Mouse (Mus musculus) brain, embryonic 18.5 days (tissue): Measurements from ENCODE around the gene Mrfap1.
A peak's percentile ranks its signal among the peaks of the same experiment; 100 is the strongest.

Experiments
- DNase-seq: peaks from one replicate; pipeline ENCODE4 v3.0.0-alpha.2; 2012; ENCODE audit warnings: low read depth, low spot score

Mrfap1 gene

DNA sequence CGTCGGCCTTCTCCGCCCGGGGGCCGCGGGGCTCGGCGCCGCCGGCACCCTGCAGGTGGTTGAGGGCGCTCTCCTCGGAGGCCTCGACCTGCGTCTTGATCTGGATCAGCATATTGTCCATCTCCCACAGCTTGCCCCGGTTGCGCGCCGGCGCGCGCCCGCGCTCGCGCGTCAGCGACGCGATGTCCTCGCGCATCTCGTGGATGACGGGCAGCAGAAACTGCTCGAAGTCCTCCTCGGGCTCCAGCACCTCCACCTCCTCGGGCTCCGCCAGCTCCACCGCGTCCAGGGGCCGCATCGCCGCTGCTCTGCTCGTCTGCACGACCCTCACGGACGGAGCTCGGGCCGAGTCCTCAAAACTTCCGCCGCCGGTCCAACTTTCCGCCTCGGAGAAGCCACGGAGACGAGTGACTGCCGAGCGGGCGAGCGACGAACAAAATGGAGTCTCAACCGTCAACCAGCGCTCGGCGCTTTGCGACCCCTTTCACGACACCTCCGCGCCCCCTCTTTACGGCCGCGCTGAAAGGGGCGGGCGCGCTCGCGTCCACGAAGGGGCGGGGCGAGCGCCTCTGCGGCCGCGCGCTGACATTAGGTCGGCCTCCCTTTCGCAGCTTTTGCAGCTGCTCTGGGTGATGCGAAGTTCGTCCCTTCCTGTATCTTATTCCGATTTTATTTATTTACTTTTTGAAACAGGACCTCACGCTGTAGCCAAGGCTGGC is at the start of gene Mrfap1:
Gene Mrfap1, minus strand, starts transcription at position 477 of the 719 bp plus-strand sequence.
- peak; percentile 85 for DNase-seq

DNA sequence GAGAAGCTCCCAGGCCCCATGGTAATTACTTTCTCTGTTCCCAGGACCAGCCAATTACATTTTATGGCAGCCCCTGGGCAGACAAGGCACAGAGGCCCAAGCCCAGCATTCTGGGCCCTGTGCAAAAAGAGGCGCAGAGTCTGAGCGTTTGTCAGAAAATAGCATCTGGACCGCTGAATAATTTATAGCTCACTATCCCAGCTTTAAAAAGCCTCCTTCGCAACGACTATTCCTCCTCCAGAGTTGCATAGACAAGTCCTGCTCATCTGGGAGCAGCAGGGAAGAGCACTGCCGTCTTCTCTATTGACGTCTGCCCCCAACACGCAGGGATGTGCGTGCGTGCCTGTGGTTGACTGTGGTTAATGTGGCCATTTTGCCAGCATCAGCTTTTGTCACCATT is 47.9 kb upstream of the Mrfap1 start:
- no peak for DNase-seq

DNA sequence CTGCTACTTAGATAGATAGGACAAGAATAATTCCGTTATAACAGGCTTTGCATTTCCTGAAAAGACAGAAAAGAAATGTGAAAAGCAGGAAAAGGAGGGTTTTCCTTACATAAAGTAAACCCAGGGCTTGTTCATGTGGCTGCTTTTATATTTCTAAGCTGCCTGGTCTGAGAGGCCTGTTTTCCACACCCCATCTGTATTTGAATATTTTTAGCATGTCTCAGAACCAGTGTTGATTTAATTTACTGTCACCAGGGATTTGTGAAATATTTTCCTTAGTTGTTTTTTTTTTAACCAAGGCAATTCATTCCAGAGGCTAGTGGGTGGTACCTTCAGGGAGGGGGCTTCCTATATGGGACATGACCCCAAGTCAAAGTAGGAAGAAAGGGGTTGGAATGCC is 45.1 kb upstream of the Mrfap1 start:
- DNase-seq: no peak

DNA sequence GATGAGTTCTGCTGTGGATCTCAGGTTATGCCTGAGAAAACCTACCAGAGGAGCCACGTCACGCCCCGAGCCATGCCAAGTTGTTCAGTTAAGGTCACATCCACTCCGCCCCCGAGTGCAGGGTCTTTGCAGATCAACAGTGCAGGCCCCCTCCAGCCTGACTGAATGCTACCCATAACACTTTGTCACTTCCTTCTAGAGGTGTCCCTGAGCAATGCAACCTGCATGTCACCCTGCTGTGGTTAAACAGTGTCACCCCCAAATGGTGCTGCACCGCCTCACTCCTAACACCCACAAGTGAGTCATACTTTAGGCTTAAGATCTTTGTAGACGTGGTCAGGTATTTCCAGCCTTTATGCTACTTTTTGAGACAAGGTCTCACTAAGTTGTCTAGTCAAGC is 43.5 kb upstream of the Mrfap1 start:
- no peak for DNase-seq

DNA sequence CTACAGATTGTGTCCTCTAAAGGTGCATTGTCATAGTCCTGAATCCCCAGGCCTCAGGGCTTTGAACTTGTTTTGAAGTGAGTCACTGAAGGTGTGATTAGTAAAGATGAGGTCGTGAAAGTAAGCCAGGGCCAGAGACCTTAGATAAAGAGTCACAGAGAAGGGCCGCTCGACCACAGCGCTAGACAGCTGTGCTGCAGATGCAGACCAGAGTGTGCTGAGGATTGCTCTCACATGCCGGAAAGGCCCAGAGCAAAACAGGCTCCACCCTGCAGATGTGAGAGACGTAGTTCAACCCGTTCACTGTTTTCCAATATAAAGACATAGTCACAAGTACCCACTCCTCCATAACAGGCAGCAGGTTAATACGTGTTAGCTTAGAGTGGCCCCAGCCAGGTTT is 43.0 kb upstream of the Mrfap1 start:
- no peak for DNase-seq

DNA sequence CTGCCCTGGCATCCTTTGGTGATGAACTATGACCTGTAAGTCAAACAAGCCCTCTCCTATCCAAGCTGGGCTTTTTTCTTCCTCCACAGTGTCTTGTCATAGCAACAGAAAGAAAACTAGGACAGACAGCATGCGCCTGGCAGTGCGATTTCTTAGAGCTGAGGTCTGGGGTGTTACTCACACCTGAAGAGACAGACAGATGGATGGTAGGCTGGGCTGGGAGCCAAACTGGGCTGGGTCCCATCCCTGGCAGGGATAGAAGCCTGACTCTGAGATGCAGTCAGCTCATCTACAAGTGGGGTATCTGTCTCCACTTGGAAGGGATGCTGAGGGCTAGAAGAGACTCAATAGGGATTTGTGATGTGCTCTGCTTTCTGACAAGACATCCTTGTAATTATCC is 42.5 kb upstream of the Mrfap1 start:
- DNase-seq: no peak

DNA sequence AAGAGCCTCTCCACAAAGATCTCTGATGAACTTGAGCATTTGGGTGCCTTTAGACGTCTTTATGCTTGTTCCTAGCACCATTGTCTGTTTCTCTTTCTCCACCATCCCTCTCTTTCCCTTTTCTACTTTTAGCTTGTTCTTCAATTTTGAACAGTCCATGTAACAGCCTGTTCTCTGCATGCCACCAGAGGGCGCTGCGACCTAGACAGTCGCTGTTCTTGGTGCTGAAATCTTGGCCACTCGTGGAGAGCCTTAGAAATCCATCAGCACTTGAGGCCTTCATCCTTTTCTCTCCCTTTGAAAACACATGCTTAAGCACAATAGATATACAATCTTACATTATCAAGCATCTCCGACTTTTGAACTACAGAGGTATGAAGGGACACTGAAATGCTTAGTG is 39.4 kb upstream of the Mrfap1 start:
- peak; percentile 46 for DNase-seq

DNA sequence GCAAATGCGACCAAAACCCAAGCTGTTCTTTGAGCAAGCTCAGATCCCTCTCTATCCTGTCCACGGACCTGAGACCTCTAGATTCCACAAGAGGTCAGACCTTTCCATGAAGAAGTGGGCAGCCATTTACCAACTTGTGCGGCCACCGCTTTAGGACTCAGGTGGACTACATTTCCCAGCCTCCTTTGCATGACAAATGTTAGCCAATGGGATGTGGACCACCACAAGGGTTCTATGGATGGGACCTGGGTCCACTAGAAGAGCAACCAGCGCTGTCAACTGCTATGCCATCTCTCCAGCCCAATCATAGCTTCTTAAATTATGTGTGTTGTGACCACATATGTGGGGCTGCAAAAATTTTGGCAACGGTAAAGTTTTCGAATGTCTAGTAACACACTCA is 34.7 kb upstream of the Mrfap1 start:
- no peak for DNase-seq

DNA sequence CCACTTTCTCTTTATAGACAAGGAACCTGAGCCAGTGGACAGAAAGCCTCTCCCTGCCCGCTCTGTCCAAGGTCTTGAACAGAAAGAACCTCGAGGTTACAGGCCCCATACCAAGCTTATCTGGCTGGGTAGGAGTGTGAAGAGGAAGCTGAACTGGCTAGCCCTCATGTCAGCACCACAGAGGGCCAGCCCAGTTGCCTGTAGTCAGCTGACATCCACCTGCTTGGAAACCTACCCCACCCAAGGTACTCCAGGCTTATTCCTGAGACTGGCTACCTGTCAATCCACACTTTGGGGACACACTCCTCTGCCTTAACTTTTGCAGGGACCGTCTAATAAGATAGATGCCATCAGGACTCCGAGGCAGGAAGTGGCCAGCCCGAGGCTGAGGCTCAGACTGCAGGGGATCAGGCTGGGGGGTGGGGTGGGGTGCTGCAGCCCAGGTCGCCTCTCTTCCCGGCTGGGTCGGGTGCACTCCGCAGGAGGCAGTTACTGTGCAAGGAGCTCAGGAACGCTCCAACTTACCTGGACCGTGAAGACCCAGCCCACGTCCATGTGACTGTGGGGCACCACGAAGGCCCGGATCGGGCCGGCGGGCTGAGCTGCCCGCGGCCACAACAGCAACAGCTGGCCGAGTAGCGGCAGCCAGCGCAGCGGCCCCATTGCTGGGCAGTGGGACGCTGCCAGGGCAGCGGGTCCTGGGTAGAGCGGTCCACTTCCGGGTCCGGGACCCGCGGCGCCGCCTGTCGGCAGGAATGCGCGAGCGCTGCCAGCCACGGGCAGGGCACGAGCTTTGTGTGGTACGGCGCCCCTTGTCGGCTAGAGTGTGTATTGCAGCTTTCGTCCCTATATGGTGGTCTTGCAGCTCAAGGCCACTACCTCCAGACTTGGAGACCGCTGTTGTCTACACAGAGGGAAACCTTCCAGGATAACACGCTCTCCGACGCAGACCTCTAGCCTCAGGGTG is 33.6 kb upstream of the Mrfap1 start, which contains the start of gene Man2b2:
Gene Man2b2, minus strand, starts transcription at position 741 of the 967 bp plus-strand sequence.
- no peak for DNase-seq

DNA sequence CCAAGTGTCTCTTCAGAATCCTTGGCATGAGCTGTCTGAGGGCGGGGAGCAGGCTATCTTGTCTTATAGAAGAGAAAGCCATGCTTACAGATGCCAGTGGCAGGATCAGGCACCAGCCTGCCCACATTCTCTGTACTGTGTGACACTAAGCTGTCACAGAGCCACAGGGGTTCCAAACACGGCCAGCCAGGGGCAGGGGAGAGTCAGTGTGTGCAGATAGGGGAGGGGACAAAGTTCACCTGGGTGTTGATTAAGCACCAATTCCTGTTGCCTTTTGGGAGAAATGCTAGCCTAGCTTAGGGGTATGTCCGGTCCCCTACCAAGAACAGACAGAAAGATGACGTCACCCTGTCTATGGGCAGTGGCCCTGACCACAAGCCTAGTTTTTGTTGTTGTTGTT is 32.5 kb upstream of the Mrfap1 start:
- DNase-seq: no peak

DNA sequence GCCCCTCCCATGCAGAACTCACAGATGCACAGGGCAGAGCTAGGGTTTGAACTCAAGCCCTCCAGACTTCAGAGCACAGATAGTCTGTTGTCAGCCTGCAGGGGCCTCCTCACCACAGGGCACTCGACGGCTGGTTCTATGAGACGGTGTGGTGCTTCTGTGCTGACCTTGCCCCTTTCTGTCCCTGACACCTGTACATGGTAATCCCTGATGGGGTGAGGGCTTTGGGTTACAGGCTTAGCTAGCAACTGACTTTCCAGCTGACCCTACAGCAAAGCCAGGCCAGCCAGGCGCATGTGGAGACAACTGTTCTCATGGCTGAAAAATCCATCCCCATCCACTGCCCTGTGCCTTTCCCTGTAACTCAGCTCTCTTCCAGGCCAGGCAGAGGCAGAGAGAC is 26.3 kb upstream of the Mrfap1 start:
- DNase-seq: no peak

DNA sequence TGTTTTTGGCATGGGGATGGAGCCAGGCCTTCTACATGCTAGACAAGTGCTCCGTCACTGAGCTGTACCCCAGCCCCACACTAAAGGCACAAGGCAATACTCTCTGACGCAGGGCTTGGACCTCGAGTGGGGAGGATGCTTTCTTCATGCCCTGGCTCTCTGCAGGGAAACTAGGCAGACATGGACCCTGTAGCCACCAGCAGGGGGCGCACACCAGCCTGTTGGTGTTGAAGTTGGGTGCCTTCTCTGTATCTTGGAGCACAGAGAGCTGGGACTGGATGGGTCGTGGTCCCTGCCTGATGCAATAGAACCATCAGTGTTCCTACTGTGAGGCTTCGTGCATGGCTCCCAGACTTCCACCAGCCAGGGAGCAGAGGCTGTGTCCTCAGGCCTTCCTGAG is 23.6 kb upstream of the Mrfap1 start:
- no peak for DNase-seq

DNA sequence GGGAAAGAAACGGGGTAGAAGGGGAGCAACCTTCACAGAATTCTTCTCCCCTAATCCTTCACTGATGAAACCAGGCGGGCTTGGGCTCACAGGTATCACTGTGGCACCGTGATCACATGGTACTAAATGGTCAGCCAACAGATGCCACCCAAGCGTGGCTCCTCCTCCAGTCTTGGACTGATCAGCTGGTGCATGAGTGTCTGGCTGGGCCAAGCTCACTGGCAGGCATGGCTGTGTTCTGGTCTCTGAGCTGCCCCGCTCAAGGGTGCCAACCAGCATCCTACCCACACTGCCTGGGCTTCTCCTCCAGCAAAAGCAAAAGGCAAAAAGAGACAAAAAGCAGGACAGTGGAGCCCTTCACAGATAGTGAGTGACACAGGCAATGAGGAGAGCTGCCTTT is 23.2 kb upstream of the Mrfap1 start:
- no peak for DNase-seq

DNA sequence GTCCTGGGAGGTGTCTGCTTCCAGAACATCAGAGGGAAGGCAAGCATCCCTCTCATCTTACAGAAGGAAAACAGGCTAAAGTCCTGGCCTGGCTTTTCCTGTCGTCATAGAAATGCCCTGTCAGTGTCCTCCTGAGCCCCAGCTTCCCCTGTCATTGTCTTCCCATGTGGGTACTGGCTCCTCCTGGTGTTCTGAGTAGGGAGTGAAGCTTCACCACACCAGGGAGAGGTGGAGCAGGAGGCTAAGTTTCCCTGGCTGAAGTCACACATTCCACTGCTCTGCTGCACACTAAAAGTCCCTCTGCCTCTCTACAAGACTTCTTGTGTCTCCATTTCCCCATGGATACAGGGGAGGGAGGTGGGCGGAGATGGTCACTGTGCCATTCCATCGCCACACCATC is 21.2 kb upstream of the Mrfap1 start:
- no peak for DNase-seq

DNA sequence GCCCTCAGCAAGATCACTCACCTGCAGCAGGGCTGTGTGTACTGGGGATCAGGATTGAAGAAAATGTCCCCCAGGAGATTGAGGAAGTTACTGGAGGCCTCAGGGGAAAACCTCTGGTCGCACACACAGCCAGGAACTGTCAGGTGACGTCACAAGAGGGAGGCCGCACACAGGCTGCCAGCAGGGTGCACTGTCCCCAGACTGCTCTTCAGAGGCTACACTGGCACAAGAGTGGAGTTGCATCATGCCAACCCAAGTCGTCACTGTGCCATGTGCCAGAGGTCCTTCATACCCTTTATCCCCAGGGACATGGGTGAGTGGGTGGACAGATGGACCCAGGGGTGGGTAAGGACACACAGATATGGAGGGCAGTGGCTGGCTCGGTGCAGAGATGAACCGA is 18.0 kb upstream of the Mrfap1 start:
- no peak for DNase-seq

DNA sequence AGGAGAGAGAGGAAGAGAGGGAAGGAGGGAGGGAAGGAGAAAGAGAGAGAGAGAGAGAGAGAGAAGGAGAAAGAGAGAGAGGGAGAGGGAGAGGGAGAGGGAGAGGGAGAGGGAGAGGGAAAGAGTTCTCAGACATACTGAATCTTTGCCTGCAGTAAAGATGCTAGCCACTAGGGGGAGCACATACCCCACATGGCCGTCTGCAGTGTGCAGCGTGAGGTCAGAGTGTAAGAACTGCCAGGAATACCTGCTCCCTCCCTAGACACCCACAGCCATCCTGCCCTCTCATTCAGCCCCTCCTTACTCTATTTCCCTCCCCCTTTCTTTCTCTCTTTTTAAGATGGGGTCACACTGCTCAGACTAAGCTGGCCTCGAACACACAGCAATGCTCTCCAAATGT is 14.8 kb upstream of the Mrfap1 start:
- DNase-seq: peak; percentile 10

DNA sequence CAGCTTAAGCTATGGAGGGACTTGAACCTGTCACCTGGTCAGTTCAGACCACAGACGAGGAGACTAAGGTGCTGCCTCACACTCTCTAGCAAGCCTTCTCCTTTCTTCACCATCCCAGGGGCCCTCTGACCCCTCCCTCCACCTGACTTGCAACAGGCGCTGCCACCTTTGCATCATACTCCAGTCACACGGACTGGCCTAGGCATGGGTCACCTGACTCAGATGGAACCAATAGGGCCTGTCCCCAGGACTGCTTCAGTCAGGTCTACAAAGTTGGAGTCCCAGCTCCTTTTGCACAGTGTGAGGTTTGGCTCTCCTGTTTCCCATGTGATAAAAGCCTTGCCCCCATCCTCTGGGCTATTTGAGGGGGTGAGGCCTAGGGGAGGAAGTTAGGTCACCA is 14.1 kb upstream of the Mrfap1 start:
- DNase-seq: no peak

DNA sequence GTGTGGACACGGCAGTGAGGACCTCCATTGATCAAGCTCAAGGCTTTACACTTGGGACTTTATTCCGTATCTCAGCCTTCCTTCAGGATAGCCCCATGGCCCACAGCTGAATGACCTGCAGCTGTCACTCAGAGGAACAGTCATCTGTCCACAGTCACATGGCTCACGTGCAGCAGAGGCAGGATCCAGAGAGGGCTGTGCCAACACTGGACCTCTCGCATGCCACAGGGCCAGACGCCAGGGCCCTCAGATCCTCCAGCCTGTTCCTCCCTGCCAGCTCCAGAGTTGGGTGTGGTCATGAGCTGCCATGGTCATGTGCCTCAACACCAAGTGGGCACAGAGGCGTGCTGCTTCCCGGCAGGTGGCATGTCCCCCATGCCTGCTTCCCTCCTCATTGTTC is 12.6 kb upstream of the Mrfap1 start:
- no peak for DNase-seq

DNA sequence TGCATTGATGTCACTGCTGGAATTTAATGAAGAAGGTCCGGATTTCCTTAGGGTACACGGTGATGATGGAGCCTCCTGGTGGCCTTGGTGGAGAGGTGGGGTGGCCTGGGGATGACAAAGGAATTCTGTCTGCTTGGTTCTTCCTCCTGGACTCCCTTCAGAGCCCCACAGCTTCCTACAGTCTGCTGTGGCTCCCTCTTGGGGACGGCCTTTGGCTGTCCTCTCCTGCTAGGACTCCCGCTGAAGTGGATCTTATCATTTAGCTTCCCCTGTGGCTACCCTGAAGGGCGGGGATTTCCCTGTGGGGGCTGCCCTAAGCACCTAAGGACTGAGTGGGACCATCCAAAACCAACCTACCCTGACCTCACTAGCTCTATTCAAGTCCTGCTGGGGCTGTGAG is 10.5 kb upstream of the Mrfap1 start:
- no peak for DNase-seq

DNA sequence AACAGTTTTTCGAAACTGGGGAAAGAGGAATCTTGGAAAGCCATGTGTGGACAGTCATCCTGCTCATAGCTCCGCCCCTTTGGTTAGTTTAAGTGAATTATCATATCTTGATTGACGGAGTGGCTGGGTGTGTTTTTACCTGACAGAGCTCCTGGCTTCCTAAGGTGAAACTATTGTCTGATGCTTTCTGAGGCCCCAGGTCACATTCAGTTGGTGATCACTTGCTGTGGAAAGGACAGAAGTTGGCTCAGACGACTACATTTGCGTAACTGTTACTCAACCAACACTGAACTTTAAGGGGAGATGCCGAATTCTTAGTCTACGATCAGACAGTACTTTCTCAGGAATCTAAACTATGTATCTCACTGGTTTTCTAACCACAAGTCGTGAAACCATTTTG is 719 bp upstream of the Mrfap1 start:
- DNase-seq: no peak

DNA sequence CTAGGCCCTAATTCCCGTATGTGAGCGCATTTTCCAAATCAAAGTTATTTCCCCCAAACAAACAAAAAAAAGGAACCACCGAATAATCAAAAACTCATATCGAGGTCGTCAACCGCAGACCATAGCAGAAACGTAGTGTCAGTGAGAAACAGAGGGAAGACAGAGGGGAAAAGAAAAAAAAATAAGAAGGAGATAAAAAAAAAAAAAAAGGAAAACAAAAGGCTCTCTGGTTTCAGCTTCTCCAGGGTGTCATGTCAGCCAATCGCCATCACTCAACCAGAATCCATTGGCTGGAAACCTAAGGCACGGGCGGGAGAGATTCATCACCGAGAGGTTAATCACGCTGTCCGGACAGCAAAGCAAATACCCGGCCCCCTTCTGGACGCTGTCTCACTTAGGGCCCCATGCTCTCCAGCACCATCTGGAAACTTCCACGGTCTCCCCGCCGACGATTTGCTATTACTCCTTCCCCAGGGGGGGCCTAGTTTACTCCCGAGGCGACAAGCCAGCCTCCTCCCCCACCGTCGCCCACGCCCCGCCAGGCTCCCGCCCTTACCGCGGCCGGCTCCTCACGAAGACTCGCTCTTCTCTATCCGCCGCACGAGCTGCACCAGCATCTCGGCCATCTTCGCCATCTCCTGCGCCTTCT is 801 bp downstream of the Mrfap1 start:
- peak; percentile 12 for DNase-seq

DNA sequence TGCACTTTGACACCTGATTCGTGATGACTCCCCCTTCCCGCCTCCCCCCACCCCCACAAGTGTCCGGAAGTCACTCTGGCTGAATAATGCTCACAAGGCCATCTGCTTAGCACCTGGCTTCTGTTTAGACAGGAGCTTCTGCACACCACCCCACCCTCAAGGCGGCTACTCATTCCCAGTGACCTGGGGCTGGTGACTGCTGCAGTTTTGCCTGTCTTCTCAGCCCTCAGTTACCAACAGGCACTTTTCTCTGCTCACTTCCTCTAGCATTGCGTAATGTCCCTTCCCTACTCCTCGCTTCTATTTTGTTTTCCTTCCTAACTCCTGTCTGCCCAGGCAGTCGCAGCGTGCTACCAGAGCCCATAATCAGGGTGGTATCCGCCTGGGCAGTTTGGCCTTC is 4.7 kb downstream of the Mrfap1 start:
- DNase-seq: no peak
